Mouse (Mus musculus) 3T3-L1 (cell line): ENCODE measurements around the gene Sgce.
"Not testable (repeated sequence)": the region's sequence is repeated elsewhere in the genome, so short reads cannot be mapped to it uniquely, and the experiment has no call there.

Experiments
- DNase-seq: peaks from one replicate; pipeline ENCODE4 v3.0.0-alpha.2; 2015; ENCODE audit warnings: low read depth, low spot score

Sgce gene

GRCm38 (mm10) chr6:4746696-4747439 lies at the start of gene Sgce, which contains the start of gene Peg10:
TSS of gene Sgce (minus strand) at chr6:4747207.
TSS of gene Peg10 (plus strand) at chr6:4747306.
- DNase-seq: peak; percentile 76

- no peak for DNase-seq
Measured at GRCm38 (mm10) chr6:4796281-4796680, 49.3 kb upstream of the Sgce start.

- peak; percentile 18 for DNase-seq
Measured at GRCm38 (mm10) chr6:4762252-4762651, 15.2 kb upstream of the Sgce start.

- not testable (repeated sequence) for DNase-seq
Measured at GRCm38 (mm10) chr6:4761415-4762142, 14.6 kb upstream of the Sgce start.

- no peak for DNase-seq
Measured at GRCm38 (mm10) chr6:4754886-4755285, 7.9 kb upstream of the Sgce start.

- DNase-seq: no peak
Measured at GRCm38 (mm10) chr6:4754286-4754685, 7.3 kb upstream of the Sgce start.

- no peak for DNase-seq
Measured at GRCm38 (mm10) chr6:4751355-4751754, 4.3 kb upstream of the Sgce start.

GRCm38 (mm10) chr6:4749091-4749490 lies 2.1 kb upstream of the Sgce start:
- peak; percentile 90 for DNase-seq

GRCm38 (mm10) chr6:4748506-4748961 lies 1.5 kb upstream of the Sgce start:
- peak; percentile 51 for DNase-seq

GRCm38 (mm10) chr6:4747677-4748505 lies 884 bp upstream of the Sgce start:
- DNase-seq: peak; percentile 63

GRCm38 (mm10) chr6:4746036-4746695 lies 841 bp downstream of the Sgce start:
- DNase-seq: peak; percentile 63

GRCm38 (mm10) chr6:4740511-4740910 lies 6.5 kb downstream of the Sgce start:
- DNase-seq: peak; percentile 94

GRCm38 (mm10) chr6:4739522-4740355 lies 7.3 kb downstream of the Sgce start:
- DNase-seq: no peak

GRCm38 (mm10) chr6:4738717-4739116 lies 8.3 kb downstream of the Sgce start:
- DNase-seq: no peak

GRCm38 (mm10) chr6:4738034-4738629 lies 8.9 kb downstream of the Sgce start:
- no peak for DNase-seq

- no peak for DNase-seq
Measured at GRCm38 (mm10) chr6:4736372-4736771, 10.6 kb downstream of the Sgce start.

- peak; percentile 84 for DNase-seq
Measured at GRCm38 (mm10) chr6:4733208-4733607, 13.8 kb downstream of the Sgce start.

GRCm38 (mm10) chr6:4731675-4732074 lies 15.3 kb downstream of the Sgce start:
- no peak for DNase-seq

- DNase-seq: no peak
Measured at GRCm38 (mm10) chr6:4728305-4728704, 18.7 kb downstream of the Sgce start.
